Mouse (Mus musculus): Measurements from ENCODE around the gene Tbc1d8b. TPM values are rescaled to one million over a fixed set of nuclear protein-coding genes. Genes with fewer than 3 reads are reported as not detected.

Tbc1d8b gene
- polyA plus RNA-seq, 1 experiment from 2014 or later: 2.1 TPM

Other genes starting within 250 kb of the Tbc1d8b start
- gene D330045A20Rik, start 204.6 kb upstream of the Tbc1d8b start, polyA plus RNA-seq (2016; fragmentation: Nextera tagmentation; extraction: Ambion mirVana): 1.3 and 1.4 TPM in 2 replicates
- gene Rnf128, start 121.7 kb upstream of the Tbc1d8b start, polyA plus RNA-seq (2016; fragmentation: Nextera tagmentation; extraction: Ambion mirVana): 5.5 and 5.7 TPM in 2 replicates
- 0.36 and 0.56 TPM in 2 replicates for gene Gm15013, start 29.5 kb downstream of the Tbc1d8b start, polyA plus RNA-seq (2016; fragmentation: Nextera tagmentation; extraction: Ambion mirVana)
- not detected in 2 replicates for gene Ripply1, start 97.4 kb downstream of the Tbc1d8b start, polyA plus RNA-seq (2016; fragmentation: Nextera tagmentation; extraction: Ambion mirVana)
- gene Cldn2, start 115.8 kb downstream of the Tbc1d8b start, polyA plus RNA-seq (2016; fragmentation: Nextera tagmentation; extraction: Ambion mirVana): 1.0 TPM in 1 of 2 replicates, not detected in the other
- 13.2 and 14.5 TPM in 2 replicates for gene Morc4, start 186.7 kb downstream of the Tbc1d8b start, polyA plus RNA-seq (2016; fragmentation: Nextera tagmentation; extraction: Ambion mirVana)

Measured in limb, embryonic 12.5 days (tissue).